Mouse (Mus musculus): ENCODE measurements around the gene Hspa4.

The Hspa4 gene

DNA sequence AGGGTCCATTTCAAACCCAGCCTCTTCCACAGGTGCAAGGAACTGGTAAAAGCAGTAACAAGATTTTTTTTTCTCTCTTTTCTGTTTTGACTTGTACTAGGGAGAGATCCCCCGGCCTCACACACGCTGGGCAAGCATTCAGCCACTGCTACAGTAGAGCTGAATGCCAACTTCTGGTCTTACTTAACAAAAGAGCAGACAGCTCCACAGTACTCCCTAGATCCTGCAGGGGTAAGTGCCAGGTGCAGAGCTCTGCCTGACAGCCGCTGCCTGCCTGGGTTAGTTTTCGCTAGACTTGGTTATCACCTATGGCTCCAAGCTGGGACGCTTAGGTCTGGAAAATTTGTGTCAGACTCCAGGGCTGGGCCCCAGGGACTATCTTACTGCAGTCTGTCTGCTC, 50.6 kb downstream of the Hspa4 start:
- DNase-seq, result no peak

DNA sequence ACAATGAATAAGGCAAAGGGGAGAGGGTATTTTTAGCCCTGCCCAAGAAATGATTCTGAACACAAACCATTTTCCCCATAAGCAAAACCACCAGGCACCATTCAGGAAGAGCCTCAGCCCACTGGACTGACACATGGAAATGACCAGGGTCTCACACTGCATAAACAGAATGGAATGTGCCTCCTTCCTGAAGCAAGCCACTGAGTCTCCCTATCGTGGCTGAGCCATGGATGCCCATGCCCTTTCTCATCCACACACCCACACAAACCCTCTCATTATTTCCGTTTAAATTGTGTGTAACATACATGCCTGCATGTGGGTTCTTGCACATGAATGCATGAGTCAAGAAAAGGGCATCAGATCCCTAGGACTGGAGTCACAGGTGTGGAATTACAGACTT, 54.7 kb downstream of the Hspa4 start:
- DNase-seq, result no peak

DNA sequence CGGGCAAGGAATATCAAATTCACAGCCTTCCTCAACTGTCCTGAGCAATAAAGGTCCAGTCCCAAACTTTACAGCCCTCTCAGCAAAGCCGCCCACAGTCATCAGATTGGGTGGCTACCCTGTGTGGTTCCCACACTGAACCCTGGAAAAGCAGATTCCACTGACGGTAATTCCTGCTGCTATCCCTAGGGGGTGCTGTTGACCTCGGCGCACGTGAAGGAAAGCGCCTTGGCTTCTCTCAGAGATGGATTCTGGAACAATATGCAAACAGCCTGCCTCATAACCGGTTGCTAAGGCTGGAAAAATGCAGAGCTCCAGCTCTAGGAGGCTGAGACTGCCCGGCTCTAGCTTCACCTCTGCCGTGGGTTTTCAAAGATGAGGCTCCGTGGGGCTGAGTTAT, 57.1 kb downstream of the Hspa4 start:
- peak in 1 of 2 experiments; percentile 13 for DNase-seq

DNA sequence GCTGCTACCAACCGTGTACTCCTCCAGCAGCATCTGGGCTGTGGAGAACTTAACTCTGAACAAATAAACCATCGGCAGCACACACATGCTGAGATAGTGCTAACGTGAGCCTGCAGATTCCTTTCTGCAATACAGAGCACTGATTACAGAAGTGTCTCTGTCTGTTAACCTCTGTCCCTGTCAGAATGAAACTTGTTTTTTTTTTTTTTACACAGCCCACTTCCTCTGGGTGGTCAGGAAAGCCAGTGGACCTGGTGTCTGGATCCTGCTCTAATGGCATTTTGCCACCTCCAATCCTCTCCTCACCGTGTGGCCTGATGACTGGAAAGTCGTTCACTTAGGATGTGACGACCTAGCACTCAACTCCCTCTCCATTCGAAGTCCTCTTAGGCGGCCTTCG, 66.7 kb downstream of the Hspa4 start:
- DNase-seq, result no peak

DNA sequence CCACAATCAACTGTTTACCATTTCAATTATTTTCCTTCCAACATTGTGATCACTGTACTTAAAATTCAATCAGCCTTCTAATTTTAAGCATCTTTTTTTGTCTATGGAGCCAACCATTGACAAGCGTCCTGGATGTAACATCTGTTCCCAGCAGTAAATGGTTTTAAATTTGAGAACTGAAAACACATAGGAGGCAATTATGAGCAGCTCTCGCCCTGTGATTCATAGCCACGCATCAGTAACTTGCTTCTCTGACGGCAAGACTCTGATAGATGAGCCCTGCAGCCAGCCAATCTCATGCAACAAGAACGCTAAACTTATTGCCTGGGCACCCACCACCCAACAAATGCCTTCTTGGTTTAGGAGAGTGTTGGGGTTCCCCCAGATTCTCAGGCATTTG, 68.4 kb downstream of the Hspa4 start:
- no peak for DNase-seq

DNA sequence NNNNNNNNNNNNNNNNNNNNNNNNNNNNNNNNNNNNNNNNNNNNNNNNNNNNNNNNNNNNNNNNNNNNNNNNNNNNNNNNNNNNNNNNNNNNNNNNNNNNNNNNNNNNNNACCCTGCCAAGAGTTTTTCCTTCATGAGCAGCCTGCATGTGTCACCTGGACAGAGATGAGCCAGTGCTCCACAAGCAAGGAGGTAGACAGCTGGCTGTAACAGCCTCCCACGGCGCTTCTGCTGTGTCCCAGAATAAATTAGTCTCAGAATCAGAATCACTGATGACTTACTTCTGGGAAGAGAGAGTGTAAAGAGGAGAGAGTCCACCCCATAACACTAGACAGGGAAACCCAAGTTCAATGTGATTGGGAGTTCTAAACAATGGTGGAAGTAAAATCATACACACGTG, 71.2 kb downstream of the Hspa4 start:
- no peak for DNase-seq

DNA sequence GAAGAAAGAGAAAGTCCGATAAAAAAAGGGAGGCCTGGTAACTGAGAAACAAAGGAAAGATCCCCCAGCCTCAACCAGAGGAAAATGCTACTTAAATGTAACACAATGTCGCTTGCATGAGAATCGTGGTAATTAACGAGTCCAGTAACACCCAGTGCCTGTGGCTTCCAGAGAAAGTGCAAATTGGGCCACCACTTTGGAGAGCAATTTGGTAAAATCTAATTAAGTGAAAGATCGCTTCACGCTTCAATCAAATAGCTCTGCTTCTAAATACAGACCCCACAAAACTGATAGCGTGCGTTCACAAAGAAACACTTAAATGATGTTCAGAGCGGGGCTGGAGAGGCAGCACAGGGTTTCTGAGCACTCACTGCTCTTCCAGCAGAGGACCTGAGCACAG, 89.4 kb downstream of the Hspa4 start:
- DNase-seq, result no peak

Measured in thymus, postnatal 36 days (tissue).